Mouse (Mus musculus) MEL (cell line): ENCODE measurements at regions not wholly inside any gene's neighbourhood (a gene's known extent, or its start where the extent isn't known, plus 50 kb on each side); places are given as distances from the start of the nearest gene placed in this dataset.

Experiments used
- CTCF ChIP-seq, 3 experiments: IDR thresholded peaks in 2 of 3; conservative IDR thresholded peaks in 1 of 3; 2 replicates each; pipeline ENCODE4 v1.5.1; 2011 to 2012; ENCODE audit warnings: low read length in 3 of 3, low read depth in 2 of 3, mild to moderate bottlenecking in 2 of 3, improper control_type of control experiment in 1 of 3, inconsistent platforms in 1 of 3, mixed read lengths in 1 of 3, moderate library complexity in 1 of 3; ENCODE audit not compliant: control insufficient read depth in 1 of 3, insufficient read depth in 1 of 3, poor library complexity in 1 of 3, severe bottlenecking in 1 of 3
- E2F4 ChIP-seq: IDR thresholded peaks from 2 replicates; pipeline ENCODE4 v1.6.1; 2011; ENCODE audit warnings: low read depth, low read length, improper control_type of control experiment, borderline replicate concordance
- EP300 ChIP-seq, 2 experiments: IDR thresholded peaks; 2 replicates each; pipeline ENCODE4 v1.6.1; 2011; ENCODE audit warnings: improper control_type of control experiment in 2 of 2, low read length in 2 of 2, low read depth in 1 of 2, mild to moderate bottlenecking in 1 of 2
- GATA1 ChIP-seq: IDR thresholded peaks from 2 replicates; pipeline ENCODE4 v1.6.1; 2011; ENCODE audit warnings: low read depth, low read length, improper control_type of control experiment
- MAZ ChIP-seq: IDR thresholded peaks from 2 replicates; pipeline ENCODE4 v1.6.1; 2012; ENCODE audit warnings: low read depth, mild to moderate bottlenecking, inconsistent platforms, low read length, improper control_type of control experiment

DNA sequence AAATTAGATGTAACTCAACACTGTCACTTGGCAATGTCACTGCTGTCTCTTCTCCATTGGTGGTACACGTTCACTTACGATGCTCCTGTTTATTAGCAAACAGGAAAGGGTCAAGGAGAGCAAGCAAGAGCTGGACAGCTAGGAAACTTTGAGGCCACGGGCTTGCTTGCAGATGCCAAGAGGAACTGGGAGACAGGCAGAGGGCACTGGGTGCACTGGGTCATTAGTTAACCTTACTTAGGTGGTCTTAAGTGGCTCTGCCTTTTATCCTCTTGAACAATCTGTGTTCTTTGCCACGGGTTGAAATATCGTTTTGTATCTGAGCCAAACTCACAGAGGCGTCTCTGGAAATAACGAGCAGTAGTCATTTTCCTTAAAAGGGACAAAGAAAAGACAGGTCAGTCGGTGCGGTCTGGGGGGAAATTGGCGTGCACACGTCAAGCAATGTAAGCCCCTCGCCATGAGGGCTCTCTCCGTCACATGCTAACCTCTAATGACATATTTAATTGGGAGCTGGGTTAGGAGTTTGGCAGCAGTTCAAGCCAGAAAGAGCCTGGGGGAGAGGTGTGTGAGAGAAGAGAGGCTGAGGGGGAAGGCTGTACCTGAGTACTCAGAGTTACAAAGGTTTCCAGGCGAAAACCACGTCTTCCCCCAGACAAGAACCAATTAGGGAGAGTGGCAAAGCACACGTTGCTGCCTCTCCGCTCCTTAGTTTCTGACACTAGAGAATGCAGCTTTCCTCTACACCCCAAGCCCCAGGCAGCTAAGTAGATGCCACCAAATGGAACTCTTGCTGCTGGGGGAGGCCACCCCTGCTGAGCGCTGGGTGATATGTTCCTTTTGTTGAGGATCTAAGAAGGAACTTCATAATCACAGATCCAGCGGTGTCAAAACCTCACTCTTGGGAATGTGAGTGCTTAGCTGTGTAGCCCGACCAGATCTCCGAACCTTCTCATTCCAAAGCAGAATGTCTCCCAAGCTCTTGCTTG lies 140.0 kb upstream of the Tut7 start:
- no peak for TF ChIP-seq GATA1
- TF ChIP-seq MAZ = no peak
- TF ChIP-seq EP300 (IDR thresholded peaks at IDR 0.05; ENCODE audit: low read depth in 1 of 2, low read length in 2 of 2) = no peak
- no peak for TF ChIP-seq CTCF (IDR thresholded peaks at IDR 0.05 in 2 of 3, conservative IDR thresholded peaks at IDR 0.05 in 1 of 3; ENCODE audit: control insufficient read depth in 1 of 3, insufficient read depth in 1 of 3, low read depth in 2 of 3, low read length in 3 of 3, poor library complexity in 1 of 3, severe bottlenecking in 1 of 3)
- no peak for TF ChIP-seq E2F4
